In genomic region chr19:56134081-56134818, GRCm38 (mm10) we compare ENCODE assay signal across 9 mouse cellular contexts.
DNase-seq lines count a peak whose midpoint lies in the region; ATAC-seq lines count a peak whose summit lies in the region.
"Had no signal": no experiment of that assay in that cellular context is flagged by ENCODE, and none has a peak within 500 bp of the region (broad histone marks: within the 10 kb centered on the region; RNA-seq: fewer than 3 reads in every experiment).

No protein-coding gene starts in this region.

- no peak overlapping the region for H3K27ac ChIP-seq in hindbrain, embryonic 13.5 days

- 0 out of 2 replicates have a peak overlapping the region, but pooled peaks have one; percentile 10 for H3K4me2 ChIP-seq in hindbrain, embryonic 13.5 days

- peaks cover 18% of the 10 kb centered on the region for H3K4me1 ChIP-seq in hindbrain, embryonic 13.5 days (replicated peaks)
- H3K4me1 ChIP-seq: megakaryocyte, embryonic 14.5 days had no signal

- H3K27me3 ChIP-seq in hindbrain, embryonic 13.5 days = peaks cover 62% of the 10 kb centered on the region

- peak; percentile 73; the same call in 1 of the 2 replicates for ATAC-seq in hindbrain, embryonic 13.5 days (ENCODE audit: low FRiP score)

- H3K9ac ChIP-seq in hindbrain, embryonic 13.5 days = no peak overlapping the region

- H3K9me3 ChIP-seq in hindbrain, embryonic 13.5 days = no peaks in the 10 kb centered on the region

- H3K4me3 ChIP-seq in hindbrain, embryonic 13.5 days = no peak overlapping the region
- H3K4me3 ChIP-seq: megakaryocyte, embryonic 14.5 days had no signal

- no peaks in the 10 kb centered on the region for H3K36me3 ChIP-seq in hindbrain, embryonic 13.5 days

- DNase-seq in adrenal gland, adult (ENCODE audit: inconsistent age in 2 of 2, low spot score in 1 of 2) = peak; percentile 66 to 88
- peak; percentile 39 to 40 for DNase-seq in cerebellum, postnatal 36 days
- peak; percentile 72 for DNase-seq in gastrocnemius, adult 18-20 months (ENCODE audit: low spot score)
- peak; percentile 83 to 84 for DNase-seq in layer of hippocampus, postnatal 10 days (ENCODE audit: low spot score in 2 of 2)
- peak; percentile 65 for DNase-seq in lung, postnatal 36 days
- DNase-seq in right cerebral cortex, postnatal 10 days (ENCODE audit: low spot score in 2 of 2) = peak; percentile 81 to 88
- DNase-seq in c-Kit-positive CD71-positive TER-119-positive erythroid progenitor cells, embryonic 14.5 days (ENCODE audit: low spot score) = no peak

- 15% methylated on average over 17 of the region's 17 CpGs for WGBS in hindbrain, embryonic 13.5 days
